ENCODE assay signal across 9 mouse cellular contexts in genomic region chr13:92960031-92960430, GRCm38 (mm10).
DNase-seq lines count a peak whose midpoint lies in the region; ATAC-seq lines count a peak whose summit lies in the region.
"Had no signal": no experiment of that assay in that cellular context is flagged by ENCODE, and none has a peak within 500 bp of the region (broad histone marks: within the 10 kb centered on the region; RNA-seq: fewer than 3 reads in every experiment).

No protein-coding gene starts in this region.

- no peaks in the 10 kb centered on the region for H3K36me3 ChIP-seq in midbrain, embryonic 16.5 days (ENCODE audit: control insufficient read depth, insufficient read depth, low read length)

- intact Hi-C loops in heart, postnatal 25 days (cut with DNase I), result no loop called here
- intact Hi-C loops in heart, postnatal 10 days (cut with DNase I), result no loop called here

- WGBS in midbrain, embryonic 16.5 days, result 55% methylated on average over 4 of the region's 4 CpGs

- no peaks in the 10 kb centered on the region for H3K9me3 ChIP-seq in midbrain, embryonic 16.5 days (replicated peaks; ENCODE audit: control insufficient read depth, low read length, poor library complexity, severe bottlenecking)

- no peak overlapping the region for H3K27ac ChIP-seq in midbrain, embryonic 16.5 days (ENCODE audit: low read length)

- peak; percentile 7 to 16 for DNase-seq in heart, adult 18-20 months
- DNase-seq in heart, postnatal 25 days (ENCODE audit: low spot score), result no peak
- DNase-seq in brain, embryonic 18.5 days (ENCODE audit: low read depth, low spot score), result peak; percentile 28
- DNase-seq in heart, postnatal 10 days, result peak; percentile 48 to 59
- DNase-seq in cerebellum, adult 9-10 months, result no peak
- DNase-seq in thymus, postnatal 0 days (ENCODE audit: low spot score), result no peak
- DNase-seq in lung, postnatal 4 days, result no peak
- DNase-seq: adrenal gland, adult 2 months had no signal

- no peak overlapping the region for H3K9ac ChIP-seq in midbrain, embryonic 16.5 days (ENCODE audit: low read depth, low read length)

- H3K4me3 ChIP-seq in midbrain, embryonic 16.5 days (ENCODE audit: low read depth, low read length), result no peak overlapping the region

- ATAC-seq in midbrain, embryonic 16.5 days, result peak; percentile 91

- no peaks in the 10 kb centered on the region; the same call in 1 of the 2 replicates for H3K4me1 ChIP-seq in midbrain, embryonic 16.5 days (ENCODE audit: control insufficient read depth, insufficient read depth, low read length)

- no peak overlapping the region for H3K4me2 ChIP-seq in midbrain, embryonic 16.5 days (ENCODE audit: low read length)

- H3K27me3 ChIP-seq in midbrain, embryonic 16.5 days (ENCODE audit: control insufficient read depth, insufficient read depth, low read depth, low read length), result no peaks in the 10 kb centered on the region

Comparison
In these comparisons a context has a peak if more than half of its experiments do, and no peak if none do; other contexts are left out.
1. DNase-seq: peak in heart, adult 18-20 months (2 of 2), brain, embryonic 18.5 days (single experiment) and heart, postnatal 10 days (2 of 2); none in heart, postnatal 25 days (single experiment), cerebellum, adult 9-10 months (single experiment), thymus, postnatal 0 days (single experiment) and lung, postnatal 4 days (0 of 2).